Mouse (Mus musculus) forebrain, embryonic 11.5 days (tissue): ENCODE results near the gene T. TPM values are rescaled to one million over a fixed set of nuclear protein-coding genes. Genes with fewer than 3 reads are reported as not detected.
A peak's percentile ranks its signal among the peaks of the same experiment; 100 is the strongest.

ENCODE experiments used
- ATAC-seq: fragments of 200-750 bp; cut with Nextera tagmentation; replicated peaks from 2 replicates; pipeline ENCODE4 v1.8.0; 2017; ENCODE audit warnings: moderate TSS enrichment; ENCODE audit not compliant: low FRiP score
- DNase-seq: peaks from one replicate; pipeline ENCODE4 v3.0.0-alpha.2; 2017; ENCODE audit warnings: low spot score
- H3K27ac ChIP-seq: fragments of 300-500 bp; sonication (generic); 2 replicates; pipeline ENCODE4 v1.5.1; 2014; ENCODE audit warnings: low read depth, low read length
- H3K27me3 ChIP-seq: fragments of 300-500 bp; sonication (generic); 2 replicates; pipeline ENCODE4 v1.6.1; 2014; ENCODE audit warnings: mild to moderate bottlenecking, low read length, mixed read lengths; ENCODE audit not compliant: control insufficient read depth, insufficient read depth
- H3K36me3 ChIP-seq: fragments of 300-500 bp; sonication (generic); 2 replicates; pipeline ENCODE4 v1.6.1; 2014; ENCODE audit warnings: mild to moderate bottlenecking, low read length, moderate library complexity, mixed read lengths; ENCODE audit not compliant: control insufficient read depth, insufficient read depth
- H3K4me1 ChIP-seq: fragments of 300-500 bp; sonication (generic); replicated peaks from 2 replicates; pipeline ENCODE4 v1.6.1; 2014; ENCODE audit warnings: low read length, mixed read lengths; ENCODE audit not compliant: control insufficient read depth, insufficient read depth
- H3K4me2 ChIP-seq: fragments of 300-500 bp; sonication (generic); 2 replicates; pipeline ENCODE4 v1.6.1; 2014; ENCODE audit warnings: low read depth, mild to moderate bottlenecking, low read length, moderate library complexity, mixed read lengths; ENCODE audit not compliant: severe bottlenecking
- H3K4me3 ChIP-seq: fragments of 300-500 bp; sonication (generic); 2 replicates; pipeline ENCODE4 v1.5.1; 2014; ENCODE audit warnings: low read depth, low read length
- H3K9ac ChIP-seq: fragments of 300-500 bp; sonication (generic); 2 replicates; pipeline ENCODE4 v1.6.1; 2014; ENCODE audit warnings: low read length
- H3K9me3 ChIP-seq: fragments of 300-500 bp; sonication (generic); 2 replicates; pipeline ENCODE4 v1.6.1; 2016; ENCODE audit warnings: low read length, mixed read lengths; ENCODE audit not compliant: control insufficient read depth
- WGBS: fragments of 180-500 bp; shearing (Covaris S2); extraction: QIAGEN DNeasy Blood & Tissue Kit; methylation state at CpG from one replicate; pipeline ENCODE4 v1.1.7; 2014; 5-methylcytosine and 5-hydroxymethylcytosine counted together
- polyA plus RNA-seq: library from polyadenylated mRNA; unstranded; fragments of >200 nt; fragmentation: Nextera tagmentation; extraction: Ambion mirVana; gene quantifications from 2 replicates; pipeline ENCODE4 v1.2.1, GENCODE M21; 2014

Gene T
- polyA plus RNA-seq, 1 experiment from 2014 or later = 0.67 TPM

- H3K4me3 ChIP-seq = no peak overlapping the region
- no peak for ATAC-seq
- 60% methylated on average over 9 of the region's 9 CpGs for WGBS
These were observed 13.5 kb downstream of the T start for GRCm38 (mm10) chr17:8447676-8448192.

GRCm38 (mm10) chr17:8448324-8448723 is 14.1 kb downstream of the T start:
- Histone ChIP-seq H3K9ac (no peak overlapping the region), H3K4me3 (no peak overlapping the region), H3K36me3 (no peaks in the 10 kb centered on the region), H3K4me2 (no peak overlapping the region), H3K4me1 (no peaks in the 10 kb centered on the region), H3K27me3 (no peaks in the 10 kb centered on the region), H3K27ac (no peak overlapping the region), H3K9me3 (no peaks in the 10 kb centered on the region)
- DNase-seq (no peak), ATAC-seq (no peak)
- 68% methylated on average over 3 of the region's 3 CpGs for WGBS

More at GRCm38 (mm10) chr17:8447676-8448192, 13.5 kb downstream of the T start:
- H3K36me3 ChIP-seq = no peaks in the 10 kb centered on the region
- no peaks in the 10 kb centered on the region for H3K9me3 ChIP-seq
- no peaks in the 10 kb centered on the region for H3K27me3 ChIP-seq
- H3K4me1 ChIP-seq = no peaks in the 10 kb centered on the region
- DNase-seq = no peak
- H3K4me2 ChIP-seq = no peak overlapping the region
- no peak overlapping the region for H3K27ac ChIP-seq
- no peak overlapping the region for H3K9ac ChIP-seq

- no peak overlapping the region for H3K4me3 ChIP-seq
- no peaks in the 10 kb centered on the region for H3K36me3 ChIP-seq
- no peak for DNase-seq
- no peak overlapping the region for H3K4me2 ChIP-seq
- no peak overlapping the region for H3K9ac ChIP-seq
- H3K27ac ChIP-seq = no peak overlapping the region
- 70% methylated on average over 6 of the region's 6 CpGs for WGBS
- 0 out of 2 replicates have a peak, but pooled peaks cover 2% of the 10 kb centered on the region for H3K4me1 ChIP-seq
- no peak for ATAC-seq
- no peaks in the 10 kb centered on the region for H3K9me3 ChIP-seq
- 0 out of 2 replicates have a peak, but pooled peaks cover 2% of the 10 kb centered on the region for H3K27me3 ChIP-seq
These were observed 21.0 kb downstream of the T start for GRCm38 (mm10) chr17:8455196-8455595.

GRCm38 (mm10) chr17:8455601-8456000 is 21.4 kb downstream of the T start:
- Histone ChIP-seq H3K4me1 (0 out of 2 replicates have a peak, but pooled peaks cover 2% of the 10 kb centered on the region), H3K27me3 (0 out of 2 replicates have a peak, but pooled peaks cover 2% of the 10 kb centered on the region), H3K4me3 (no peak overlapping the region), H3K36me3 (no peaks in the 10 kb centered on the region), H3K4me2 (no peak overlapping the region), H3K9me3 (no peaks in the 10 kb centered on the region), H3K27ac (no peak overlapping the region), H3K9ac (no peak overlapping the region)
- 73% methylated on average over 7 of the region's 7 CpGs for WGBS
- DNase-seq = no peak
- no peak for ATAC-seq

GRCm38 (mm10) chr17:8456856-8457460 is 22.7 kb downstream of the T start:
- H3K27ac ChIP-seq = no peak overlapping the region
- WGBS = 64% methylated on average over 9 of the region's 9 CpGs
- ATAC-seq = no peak

GRCm38 (mm10) chr17:8461568-8461967 is 27.3 kb downstream of the T start:
- 6% methylated on average over 4 of the region's 4 CpGs for WGBS
- H3K36me3 ChIP-seq = no peaks in the 10 kb centered on the region
- ATAC-seq = no peak
- peak; percentile 71 for DNase-seq
- H3K4me1 ChIP-seq = 0 out of 2 replicates have a peak, but pooled peaks cover 2% of the 10 kb centered on the region
- no peak overlapping the region for H3K27ac ChIP-seq
- H3K9ac ChIP-seq = no peak overlapping the region
- 0 out of 2 replicates have a peak, but pooled peaks cover 2% of the 10 kb centered on the region for H3K27me3 ChIP-seq
- no peak overlapping the region for H3K4me2 ChIP-seq
- H3K4me3 ChIP-seq = no peak overlapping the region
- H3K9me3 ChIP-seq = no peaks in the 10 kb centered on the region

More at GRCm38 (mm10) chr17:8456856-8457460, 22.7 kb downstream of the T start:
- no peaks in the 10 kb centered on the region for H3K36me3 ChIP-seq
- H3K9me3 ChIP-seq = no peaks in the 10 kb centered on the region
- H3K4me3 ChIP-seq = no peak overlapping the region
- H3K27me3 ChIP-seq = 0 out of 2 replicates have a peak, but pooled peaks cover 2% of the 10 kb centered on the region
- no peak overlapping the region for H3K4me2 ChIP-seq
- H3K9ac ChIP-seq = no peak overlapping the region
- 0 out of 2 replicates have a peak, but pooled peaks cover 2% of the 10 kb centered on the region for H3K4me1 ChIP-seq
- DNase-seq = no peak

GRCm38 (mm10) chr17:8463482-8464128 is 29.4 kb downstream of the T start:
- DNase-seq (peak; percentile 82), ATAC-seq (peak; percentile 55; the same call in 1 of the 2 replicates)
- Histone ChIP-seq H3K4me1 (no peaks in the 10 kb centered on the region), H3K27ac (no peak overlapping the region), H3K9ac (no peak overlapping the region), H3K27me3 (no peaks in the 10 kb centered on the region), H3K4me2 (no peak overlapping the region), H3K4me3 (no peak overlapping the region), H3K9me3 (no peaks in the 10 kb centered on the region), H3K36me3 (no peaks in the 10 kb centered on the region)
- WGBS = 29% methylated on average over 9 of the region's 9 CpGs

- Histone ChIP-seq H3K27ac (no peak overlapping the region), H3K4me3 (no peak overlapping the region), H3K4me2 (no peak overlapping the region), H3K9me3 (no peaks in the 10 kb centered on the region), H3K27me3 (no peaks in the 10 kb centered on the region), H3K36me3 (no peaks in the 10 kb centered on the region), H3K9ac (no peak overlapping the region), H3K4me1 (no peaks in the 10 kb centered on the region)
- DNase-seq = no peak
- 91% methylated on average over 3 of the region's 3 CpGs for WGBS
- ATAC-seq = no peak
These were observed 33.5 kb downstream of the T start for GRCm38 (mm10) chr17:8467771-8468170.
